Mouse (Mus musculus) neural tube, embryonic 10.5 days (tissue): Measurements from ENCODE around the gene Pde11a.
A peak's percentile ranks its signal among the peaks of the same experiment; 100 is the strongest.
"Not testable (repeated sequence)": the region's sequence is repeated elsewhere in the genome, so short reads cannot be mapped to it uniquely, and the experiment has no call there.

Experiments used
- DNase-seq: peaks from one replicate; pipeline ENCODE4 v3.0.0-alpha.2; 2017; ENCODE audit warnings: low spot score; ENCODE audit errors: extremely low spot score

The Pde11a gene

GRCm38 (mm10) chr2:75997726-75998125 is 340.8 kb downstream of the Pde11a start:
- no peak for DNase-seq

GRCm38 (mm10) chr2:75994841-75995240 is 343.7 kb downstream of the Pde11a start:
- DNase-seq: no peak

GRCm38 (mm10) chr2:75991581-75992205 is 346.9 kb downstream of the Pde11a start:
- no peak for DNase-seq

DNA sequence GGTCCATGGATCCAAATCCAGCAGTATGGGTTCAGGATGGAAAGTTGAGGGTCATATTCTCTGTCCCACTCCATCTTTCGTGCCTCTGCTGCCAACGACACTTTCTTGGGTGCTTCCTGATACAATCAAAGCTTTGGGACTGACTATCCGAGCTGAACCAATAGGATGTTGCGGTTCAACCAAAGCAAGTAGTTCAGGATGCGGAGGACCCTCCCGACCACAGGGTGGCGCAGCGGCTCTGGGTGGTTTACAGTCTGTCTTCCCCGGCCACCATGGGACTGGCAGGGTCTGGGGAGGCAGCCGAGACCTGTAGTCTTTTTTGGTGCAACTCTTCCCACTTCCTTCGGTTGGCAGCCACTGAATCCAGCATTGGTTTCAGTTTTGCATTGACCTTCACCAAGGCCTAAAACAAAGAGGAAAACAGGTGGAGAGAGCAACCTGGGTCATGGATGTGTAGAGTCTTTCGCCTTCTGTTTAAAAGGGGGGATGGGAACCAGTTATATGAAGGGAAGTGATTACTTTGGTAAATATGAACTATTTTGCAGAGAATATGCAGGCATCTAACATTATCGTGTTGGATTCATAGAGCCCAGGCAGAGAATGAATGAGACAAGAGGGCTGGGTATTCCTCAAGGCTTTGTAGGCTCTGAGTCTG is 347.6 kb downstream of the Pde11a start:
- peak; percentile 80 for DNase-seq

- no peak for DNase-seq
Measured at GRCm38 (mm10) chr2:75989694-75990093, 348.9 kb downstream of the Pde11a start.

- DNase-seq: no peak
Measured at GRCm38 (mm10) chr2:75988779-75989363, 349.7 kb downstream of the Pde11a start.

GRCm38 (mm10) chr2:75988378-75988777 is 350.2 kb downstream of the Pde11a start:
- DNase-seq: peak; percentile 32

GRCm38 (mm10) chr2:75987739-75988138 is 350.8 kb downstream of the Pde11a start:
- DNase-seq: no peak

GRCm38 (mm10) chr2:75985124-75985523 is 353.4 kb downstream of the Pde11a start:
- DNase-seq: peak; percentile 60

DNA sequence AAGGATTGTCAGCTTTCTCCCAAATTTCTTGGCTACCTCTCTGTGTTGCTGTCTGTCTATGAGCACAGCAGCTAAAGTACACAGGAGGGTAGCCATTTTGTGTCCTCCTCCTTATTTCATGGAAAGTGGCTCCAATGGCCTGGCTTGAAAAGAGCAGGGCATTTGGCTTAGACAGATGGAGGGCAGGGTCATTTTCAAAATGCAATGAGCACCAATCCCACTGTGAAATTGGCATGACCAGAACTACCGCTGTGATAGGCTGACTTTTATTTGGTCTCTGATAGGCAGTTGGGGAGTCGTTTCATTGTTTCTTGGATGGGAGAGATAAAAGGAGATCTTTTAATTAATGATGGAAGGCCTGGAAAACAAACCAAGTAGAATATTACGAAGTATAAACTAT is 354.7 kb downstream of the Pde11a start:
- no peak for DNase-seq

- no peak for DNase-seq
Measured at GRCm38 (mm10) chr2:75983091-75983490, 355.5 kb downstream of the Pde11a start.

DNA sequence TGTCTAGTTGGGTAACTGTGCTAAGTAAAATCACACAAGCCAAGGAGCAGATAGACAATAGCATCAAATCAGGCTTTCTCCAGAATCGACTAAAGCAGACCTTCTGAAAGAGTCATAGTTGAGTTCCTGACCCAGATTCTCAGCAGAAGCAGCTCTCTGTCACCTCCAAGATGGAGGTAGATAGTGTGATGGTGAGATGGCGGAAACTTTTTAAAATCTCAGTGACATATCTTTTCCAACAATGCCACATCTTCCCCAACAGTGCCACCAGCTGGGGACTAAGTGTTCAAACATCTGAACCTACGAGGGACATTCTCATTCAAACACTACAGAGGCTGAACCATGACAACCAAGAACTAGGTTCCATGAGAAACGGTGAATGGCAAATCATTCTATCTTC is 355.9 kb downstream of the Pde11a start:
- no peak for DNase-seq

DNA sequence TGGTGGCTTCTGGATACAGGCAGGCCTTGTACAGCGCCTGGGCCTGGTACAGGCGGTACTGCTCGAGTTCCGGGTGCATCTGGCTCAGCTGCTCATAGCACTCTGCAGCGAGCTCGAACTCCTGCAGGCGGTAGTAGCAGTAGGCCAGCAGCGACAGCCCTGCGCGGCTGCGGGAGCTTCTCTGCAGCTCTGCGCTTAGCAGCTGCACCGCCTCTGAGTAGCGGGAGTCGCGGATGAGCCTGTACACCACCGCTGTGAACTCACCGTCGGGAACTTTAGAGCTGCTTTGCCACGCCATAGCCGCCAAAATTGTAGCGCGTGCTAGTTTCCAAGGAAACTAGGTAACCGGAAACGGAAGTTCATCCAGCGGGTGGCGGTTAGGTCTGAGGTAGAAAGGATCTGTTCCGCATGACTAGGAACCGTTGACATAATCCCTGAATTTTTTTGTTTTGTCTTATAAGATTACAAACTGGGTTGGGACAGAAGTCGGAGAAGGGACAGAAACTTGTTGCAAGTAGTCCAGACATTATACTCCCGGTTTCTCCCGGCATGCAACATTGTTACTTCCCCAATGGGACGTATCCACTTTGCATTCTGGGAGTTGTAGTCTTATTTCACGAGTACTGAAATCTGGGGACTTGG is 357.0 kb downstream of the Pde11a start, which contains the start of gene Ttc30a1:
TSS of gene Ttc30a1 (minus strand) at position 528 of the 642 bp plus-strand sequence.
- peak; percentile 90 for DNase-seq

DNA sequence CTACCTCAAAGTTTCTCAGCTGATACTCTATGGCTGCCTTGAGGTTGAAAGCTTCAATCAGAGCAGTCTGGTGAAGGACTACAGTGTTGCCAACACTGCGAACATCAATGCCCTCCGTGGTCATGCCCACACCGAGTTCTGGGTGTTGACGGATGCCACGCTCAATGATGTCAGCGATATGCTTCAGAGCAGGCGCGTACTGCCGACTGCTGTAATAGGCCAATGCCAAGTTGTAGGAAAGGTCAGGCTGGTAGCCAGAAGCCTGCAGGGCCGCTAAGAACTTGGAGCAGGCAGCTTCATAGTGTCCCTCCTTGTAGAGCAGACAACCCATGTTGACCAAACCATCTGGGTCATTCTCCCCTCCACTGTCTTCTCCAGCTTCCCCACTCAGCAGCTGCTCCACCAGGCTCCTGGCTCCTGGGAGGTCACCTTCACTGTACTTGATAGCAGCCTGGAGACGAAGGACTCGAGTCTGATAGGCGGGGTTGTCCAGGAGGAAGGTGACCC is 357.6 kb downstream of the Pde11a start:
- DNase-seq: not testable (repeated sequence)

DNA sequence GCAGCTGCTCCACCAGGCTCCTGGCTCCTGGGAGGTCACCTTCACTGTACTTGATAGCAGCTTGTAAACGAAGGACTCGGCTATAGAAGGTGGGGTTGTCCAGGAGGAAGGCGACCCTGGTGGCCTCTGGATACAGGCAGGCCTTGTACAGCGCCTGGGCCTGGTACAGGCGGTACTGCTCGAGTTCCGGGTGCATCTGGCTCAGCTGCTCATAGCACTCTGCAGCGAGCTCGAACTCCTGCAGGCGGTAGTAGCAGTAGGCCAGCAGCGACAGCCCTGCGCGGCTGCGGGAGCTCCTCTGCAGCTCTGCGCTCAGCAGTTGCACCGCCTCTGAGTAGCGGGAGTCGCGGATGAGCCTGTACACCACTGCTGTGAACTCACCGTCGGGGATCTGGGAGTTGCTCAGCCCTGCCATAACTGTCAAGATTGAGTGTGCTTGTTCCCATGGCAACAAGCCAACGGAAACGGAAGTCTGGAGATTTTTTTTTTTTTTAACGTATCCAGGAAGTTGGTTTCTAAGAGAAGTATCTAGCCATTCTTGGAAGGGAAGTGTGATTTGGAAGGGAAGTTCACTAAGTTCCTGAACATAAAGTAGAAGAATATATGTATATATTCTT is 360.7 kb downstream of the Pde11a start, which contains the start of gene Ttc30a2:
TSS of gene Ttc30a2 (minus strand) at position 419 of the 617 bp plus-strand sequence.
- peak; percentile 29 for DNase-seq

GRCm38 (mm10) chr2:75976070-75976469 is 362.5 kb downstream of the Pde11a start:
- not testable (repeated sequence) for DNase-seq

DNA sequence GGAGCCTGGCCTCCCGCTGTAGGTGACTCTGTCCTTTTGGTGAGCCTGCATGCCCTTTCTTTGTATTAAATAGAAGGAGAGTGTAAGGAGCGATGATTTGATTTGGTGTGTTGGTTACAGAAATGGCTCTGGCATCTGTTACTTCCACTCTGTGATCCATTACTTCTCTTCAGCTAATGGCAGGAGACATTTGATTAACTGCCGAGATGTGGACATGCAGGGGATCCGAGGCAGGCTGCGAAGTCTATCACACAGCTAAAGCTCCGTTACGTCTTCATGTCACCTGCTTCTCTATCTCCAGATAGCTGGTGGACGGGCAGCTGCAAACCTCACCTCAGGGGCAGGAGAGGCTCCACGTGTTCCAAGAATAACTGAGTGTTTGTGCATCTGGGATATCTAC is 364.4 kb downstream of the Pde11a start:
- DNase-seq: no peak

DNA sequence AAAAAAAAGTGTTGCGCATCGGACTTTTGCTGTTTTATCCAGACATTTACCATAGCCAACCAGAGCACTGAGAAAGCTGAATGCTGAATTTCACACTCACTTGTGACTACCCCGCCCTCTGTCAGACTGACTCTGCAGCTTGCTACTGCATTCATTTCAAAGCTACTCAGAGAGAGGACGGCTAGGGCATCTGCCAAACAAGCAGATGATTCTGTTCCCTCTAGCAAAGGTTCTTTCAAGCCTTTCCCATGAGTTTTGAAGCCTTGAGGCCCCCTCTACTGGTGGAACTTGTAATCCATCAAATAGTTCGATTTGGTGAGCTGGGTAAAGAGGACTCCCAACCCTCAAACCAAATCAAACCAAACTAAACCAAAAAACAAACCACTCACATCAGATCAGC is 373.6 kb downstream of the Pde11a start:
- DNase-seq: peak; percentile 42

- peak; percentile 67 for DNase-seq
Measured at GRCm38 (mm10) chr2:75964512-75964911, 374.1 kb downstream of the Pde11a start.

DNA sequence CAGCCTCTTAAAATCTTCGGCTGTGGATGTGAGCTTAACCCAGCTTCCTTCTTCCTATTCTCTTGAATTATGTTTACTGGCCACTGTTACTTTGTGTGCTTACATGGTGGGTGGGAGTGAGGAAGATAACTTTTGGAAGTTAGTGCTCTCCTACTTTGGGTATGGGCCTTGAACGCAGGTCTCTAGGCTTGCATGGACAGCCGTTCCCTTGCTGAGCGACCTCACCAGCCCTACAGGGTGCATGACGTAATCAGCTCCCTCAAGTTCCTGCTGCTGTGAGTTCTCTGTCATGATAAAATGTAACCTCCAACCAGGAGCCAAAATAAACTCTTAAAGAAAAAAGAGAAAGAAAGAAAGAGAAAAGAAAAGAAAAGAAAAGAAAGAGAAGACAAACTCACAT is 374.5 kb downstream of the Pde11a start:
- DNase-seq: no peak

DNA sequence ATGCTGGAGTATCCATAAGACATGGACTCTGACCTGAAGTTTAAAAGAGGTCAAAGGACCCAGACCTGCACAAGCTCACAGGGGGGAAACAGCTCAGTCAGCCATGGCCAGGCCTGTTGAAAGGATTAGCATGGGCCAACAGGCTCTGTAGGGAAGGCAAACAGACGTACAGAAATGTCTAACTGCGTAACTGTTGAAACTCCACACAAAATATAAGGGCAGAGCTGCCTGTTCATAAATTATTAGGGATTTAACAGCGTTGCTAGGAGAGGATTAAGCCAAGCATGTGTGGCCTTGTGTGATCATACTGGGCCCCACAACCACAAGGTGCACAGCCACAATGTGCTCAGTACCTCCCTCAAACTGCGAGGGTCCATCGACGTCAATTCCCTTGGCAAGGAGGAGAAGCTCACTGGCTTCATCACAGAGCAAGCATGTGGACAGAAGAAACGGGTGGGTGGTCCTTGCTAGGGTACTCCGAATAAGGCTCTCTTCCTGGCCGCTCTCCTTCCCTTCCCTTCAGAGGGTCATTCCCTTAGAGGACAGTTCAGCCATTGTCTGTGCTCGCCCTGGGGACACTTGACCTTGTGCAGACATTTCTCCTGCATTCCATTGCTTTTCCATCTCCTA is 375.2 kb downstream of the Pde11a start:
- no peak for DNase-seq
